Mouse (Mus musculus) testis, adult 2 months (tissue): ENCODE results near the gene Opa1.

Experiments
- CTCF ChIP-seq: fragments of 200-500 bp; IDR thresholded peaks from 2 replicates; pipeline ENCODE4 v1.5.1; 2012; ENCODE audit warnings: low read depth, mild to moderate bottlenecking, inconsistent platforms, low read length, moderate library complexity; ENCODE audit not compliant: control insufficient read depth, insufficient read depth, insufficient replicate concordance
- POLR2A ChIP-seq: fragments of 200-500 bp; IDR thresholded peaks from 2 replicates; pipeline ENCODE4 v1.6.1; 2012; ENCODE audit warnings: low read depth, mild to moderate bottlenecking, inconsistent platforms, low read length, moderate library complexity; ENCODE audit not compliant: control insufficient read depth

DNA sequence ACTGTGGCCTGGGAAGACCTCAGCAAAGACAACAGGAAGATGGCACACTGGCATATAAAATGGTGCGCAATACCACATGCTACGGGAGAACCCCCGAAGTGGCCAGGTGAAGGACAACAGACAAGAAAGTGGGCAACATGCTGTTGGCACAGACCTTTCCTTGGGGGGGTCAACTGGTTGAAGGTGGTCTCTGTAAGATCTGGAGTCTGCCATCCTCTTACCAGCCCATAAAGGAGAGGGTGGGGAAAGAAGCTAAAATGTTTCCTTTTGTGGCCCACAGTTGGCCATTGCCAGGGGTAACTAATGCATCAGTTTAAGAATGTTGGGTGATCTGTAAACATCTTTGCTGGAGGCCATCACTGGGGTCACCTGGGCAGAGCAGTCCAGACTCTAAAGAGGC lies 91.7 kb downstream of the Opa1 start:
- no peak for TF ChIP-seq CTCF
- no peak for TF ChIP-seq POLR2A
